Mouse (Mus musculus) left cerebral cortex, postnatal 10 days (tissue): ENCODE data around the gene Slfn5. TPM values are rescaled to one million over a fixed set of nuclear protein-coding genes. Genes with fewer than 3 reads are reported as not detected.
"Not testable (repeated sequence)": the region's sequence is repeated elsewhere in the genome, so short reads cannot be mapped to it uniquely, and the experiment has no call there.

Source experiments
- DNase-seq, 2 experiments: peaks; one replicate each; pipeline ENCODE4 v3.0.0; 2021 to 2022; ENCODE audit warnings: low spot score in 2 of 2, mixed read lengths in 1 of 2; ENCODE audit errors: extremely low spot score in 1 of 2
- intact Hi-C: fragments of 180-260 bp; cut with DNase I; formaldehyde crosslinking; loops from one replicate; pipeline ENCODE4 v1.15.1; 2025
- total RNA-seq, 2 experiments: library from RNA; stranded (reverse); gene quantifications; 2 replicates each; pipeline ENCODE4 v1.2.3; 2021

Gene Slfn5
- 1 to 10 TPM; 3.9 to 4.3 TPM for total RNA-seq

- intact Hi-C loops = no loop called here
- DNase-seq = peak in 1 of 2 experiments; percentile 58
Measured at GRCm38 (mm10) chr11:82950736-82951481, at the start of gene Slfn5. TSS of gene Slfn5 (plus strand) at chr11:82951349.

- intact Hi-C loops = no loop called here
- no peak for DNase-seq
Measured at GRCm38 (mm10) chr11:82901606-82902310, 49.4 kb upstream of the Slfn5 start.

GRCm38 (mm10) chr11:82904952-82905351 lies 46.2 kb upstream of the Slfn5 start:
- intact Hi-C loops = no loop called here
- DNase-seq = no peak

- intact Hi-C loops = no loop called here
- DNase-seq = no peak
Measured at GRCm38 (mm10) chr11:82905816-82906215, 45.3 kb upstream of the Slfn5 start.

- peak; percentile 89 to 94 for DNase-seq
- intact Hi-C loops = no loop called here
Measured at GRCm38 (mm10) chr11:82907651-82908607, 43.2 kb upstream of the Slfn5 start, which contains the start of gene Nle1. TSS of gene Nle1 (minus strand) at chr11:82908411.

- intact Hi-C loops = no loop called here
- no peak for DNase-seq
Measured at GRCm38 (mm10) chr11:82908608-82908989, 42.5 kb upstream of the Slfn5 start.

GRCm38 (mm10) chr11:82910250-82910649 lies 40.9 kb upstream of the Slfn5 start, which contains the start of gene Unc45b:
TSS of gene Unc45b (plus strand) at chr11:82910550.
- no peak for DNase-seq
- intact Hi-C loops = loop anchor here (10.0 kb wide), 1 partner anchor 355 kb away; no protein-coding TSS in a partner anchor

- DNase-seq = no peak
- intact Hi-C loops = loop anchor here (10.0 kb wide), 1 partner anchor 354 kb away; no protein-coding TSS in a partner anchor
Measured at GRCm38 (mm10) chr11:82910679-82911389, 40.3 kb upstream of the Slfn5 start.

- intact Hi-C loops = loop anchor here (1.0 to 10.0 kb wide), 3 partner anchors 42 to 350 kb away; no protein-coding TSS in a partner anchor
- DNase-seq = peak; percentile 71 to 77
Measured at GRCm38 (mm10) chr11:82914711-82915352, 36.3 kb upstream of the Slfn5 start.

- DNase-seq = no peak
- intact Hi-C loops = no loop called here
Measured at GRCm38 (mm10) chr11:82920768-82921167, 30.4 kb upstream of the Slfn5 start.

- DNase-seq = no peak
- intact Hi-C loops = no loop called here
Measured at GRCm38 (mm10) chr11:82921691-82922090, 29.5 kb upstream of the Slfn5 start.

GRCm38 (mm10) chr11:82923910-82924309 lies 27.2 kb upstream of the Slfn5 start:
- intact Hi-C loops, DNase-seq: not testable (repeated sequence)

GRCm38 (mm10) chr11:82928897-82929632 lies 22.1 kb upstream of the Slfn5 start:
- DNase-seq = no peak
- intact Hi-C loops = no loop called here

GRCm38 (mm10) chr11:82929633-82929950 lies 21.6 kb upstream of the Slfn5 start:
- intact Hi-C loops = no loop called here
- DNase-seq = no peak

GRCm38 (mm10) chr11:82930391-82930955 lies 20.7 kb upstream of the Slfn5 start:
- intact Hi-C loops = not testable (repeated sequence)
- DNase-seq = peak in 1 of 2 experiments; percentile 77

GRCm38 (mm10) chr11:82931161-82931560 lies 20.0 kb upstream of the Slfn5 start:
- intact Hi-C loops = not testable (repeated sequence)

More at GRCm38 (mm10) chr11:82931161-82931560, 20.0 kb upstream of the Slfn5 start:
- peak in 1 of 2 experiments; percentile 51 for DNase-seq
